Mouse (Mus musculus): ENCODE measurements at regions not wholly inside any gene's neighbourhood (a gene's known extent, or its start where the extent isn't known, plus 50 kb on each side); places are given as distances from the start of the nearest gene placed in this dataset.

DNA sequence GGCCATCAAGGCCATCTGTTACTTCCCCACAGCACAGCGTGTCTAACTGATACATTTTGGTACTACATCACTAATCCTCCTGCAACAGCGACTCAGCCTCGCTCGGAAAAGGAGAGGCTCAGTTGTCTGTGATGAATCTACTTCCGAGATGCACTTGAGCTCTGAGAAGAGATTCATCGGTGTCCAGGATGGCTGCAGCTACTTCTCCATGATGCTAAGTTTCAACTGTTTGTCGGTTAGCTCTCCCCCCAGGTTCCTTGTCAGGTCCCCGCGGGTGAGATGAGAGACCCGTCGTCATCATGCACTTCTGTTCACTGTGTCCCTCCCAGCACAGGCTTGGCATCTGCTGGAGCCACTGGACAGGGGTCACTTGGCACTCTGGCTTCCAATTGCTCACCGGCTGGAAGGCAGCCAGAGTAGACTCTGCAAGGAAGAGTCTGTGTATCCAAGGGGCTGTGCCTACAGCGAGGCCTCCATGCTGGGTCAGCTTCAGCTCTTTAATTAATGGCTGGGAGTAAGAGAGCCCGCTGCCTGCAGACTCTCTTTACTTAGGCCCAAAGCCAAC lies 91.5 kb upstream of the Sfswap start:
- TF ChIP-seq CTCF (IDR thresholded peaks at IDR 0.05; ENCODE audit: control insufficient read depth, insufficient read depth, insufficient read length) (no peak), CEBPB (IDR thresholded peaks at IDR 0.05; ENCODE audit: low read depth) (no peak)

Measured in C2C12 (cell line).